Mouse (Mus musculus) midbrain, postnatal 0 days (tissue): ENCODE data around the gene Armh1. TPM values are rescaled to one million over a fixed set of nuclear protein-coding genes. Genes with fewer than 3 reads are reported as not detected.

Experiments used
- ATAC-seq: fragments of 200-750 bp; cut with Nextera tagmentation; 2 replicates; pipeline ENCODE4 v1.8.0; 2017; ENCODE audit warnings: moderate number of reproducible peaks, mild to moderate bottlenecking, moderate TSS enrichment, moderate library complexity; ENCODE audit not compliant: low FRiP score
- DNase-seq: peaks from one replicate; pipeline ENCODE4 v3.0.0-alpha.2; 2015; ENCODE audit warnings: low spot score
- H3K27ac ChIP-seq: fragments of 300-500 bp; sonication (generic); 2 replicates; pipeline ENCODE4 v1.5.1; 2014; ENCODE audit warnings: low read depth, mild to moderate bottlenecking, low read length, mixed read lengths
- H3K27me3 ChIP-seq: fragments of 300-500 bp; sonication (generic); 2 replicates; pipeline ENCODE4 v1.6.1; 2014; ENCODE audit warnings: low read length, control low read depth, mixed read lengths; ENCODE audit not compliant: insufficient read depth
- H3K36me3 ChIP-seq: fragments of 300-500 bp; sonication (generic); 2 replicates; pipeline ENCODE4 v1.6.1; 2014; ENCODE audit warnings: low read length, control low read depth, mixed read lengths; ENCODE audit not compliant: insufficient read depth
- H3K4me1 ChIP-seq: fragments of 300-500 bp; sonication (generic); 2 replicates; pipeline ENCODE4 v1.6.1; 2014; ENCODE audit warnings: mild to moderate bottlenecking, control low read depth, antibody characterized with exemption, low read length, mixed read lengths; ENCODE audit not compliant: insufficient read depth
- H3K4me2 ChIP-seq: fragments of 300-500 bp; sonication (generic); 2 replicates; pipeline ENCODE4 v1.6.1; 2014; ENCODE audit warnings: low read depth, mild to moderate bottlenecking, low read length, mixed read lengths; ENCODE audit not compliant: poor library complexity, severe bottlenecking
- H3K4me3 ChIP-seq: fragments of 300-500 bp; sonication (generic); 2 replicates; pipeline ENCODE4 v1.5.1; 2014; ENCODE audit warnings: low read depth, mild to moderate bottlenecking, low read length, moderate library complexity
- H3K9ac ChIP-seq: fragments of 300-500 bp; sonication (generic); replicated peaks from 2 replicates; pipeline ENCODE4 v1.6.1; 2014; ENCODE audit warnings: mild to moderate bottlenecking, low read length, moderate library complexity, mixed read lengths; ENCODE audit not compliant: poor library complexity, severe bottlenecking
- H3K9me3 ChIP-seq: fragments of 300-500 bp; sonication (generic); 2 replicates; pipeline ENCODE4 v1.6.1; 2016; ENCODE audit warnings: low read length, control low read depth
- CTCF ChIP-seq: IDR thresholded peaks from 2 replicates; pipeline ENCODE4 v1.5.1; 2016; ENCODE audit warnings: antibody characterized with exemption, mild to moderate bottlenecking
- WGBS: fragments of 180-500 bp; shearing (Covaris S2); extraction: QIAGEN DNeasy Blood & Tissue Kit; methylation state at CpG from one replicate; pipeline ENCODE4 v1.1.7; 2014; 5-methylcytosine and 5-hydroxymethylcytosine counted together
- polyA plus RNA-seq: library from polyadenylated mRNA; unstranded; fragments of >200 nt; fragmentation: Nextera tagmentation; extraction: Ambion mirVana; gene quantifications from 2 replicates; pipeline ENCODE4 v1.2.1, GENCODE M21; 2015
- total RNA-seq: library from RNA; depleted of rRNA; stranded (reverse); fragments of >200 nt; gene quantifications from 2 replicates; pipeline ENCODE4 v1.2.3, GENCODE M21; 2014

Gene Armh1
- total and polyA plus RNA-seq, 2 experiments from 2014 or later: 1.8 to 2.5 TPM

- Histone ChIP-seq H3K4me2 (no peak overlapping the region), H3K27ac (no peak overlapping the region), H3K4me3 (no peak overlapping the region), H3K36me3 (no peaks in the 10 kb centered on the region), H3K9ac (no peak overlapping the region), H3K27me3 (no peaks in the 10 kb centered on the region), H3K4me1 (no peaks in the 10 kb centered on the region), H3K9me3 (no peaks in the 10 kb centered on the region)
- ATAC-seq: peak; percentile 76; the same call in 1 of the 2 replicates
- peak; percentile 78 for TF ChIP-seq CTCF
- peak; percentile 85 for DNase-seq
- WGBS: 3% methylated on average over 20 of the region's 20 CpGs
Observed at GRCm38 (mm10) chr4:117210147-117211074, 41.5 kb downstream of the Armh1 start.

- H3K4me1 ChIP-seq: no peaks in the 10 kb centered on the region
- H3K9me3 ChIP-seq: no peaks in the 10 kb centered on the region
- H3K36me3 ChIP-seq: no peaks in the 10 kb centered on the region
- H3K27ac ChIP-seq: no peak overlapping the region
- TF ChIP-seq CTCF: no peak
- DNase-seq (no peak), ATAC-seq (no peak)
- no peak overlapping the region for H3K9ac ChIP-seq
- H3K4me2 ChIP-seq: no peak overlapping the region
- no peaks in the 10 kb centered on the region for H3K27me3 ChIP-seq
- H3K4me3 ChIP-seq: no peak overlapping the region
- WGBS: 78% methylated on average over 6 of the region's 6 CpGs
Observed at GRCm38 (mm10) chr4:117209592-117209991, 42.3 kb downstream of the Armh1 start.

- Histone ChIP-seq H3K27me3 (no peaks in the 10 kb centered on the region), H3K36me3 (no peaks in the 10 kb centered on the region), H3K4me1 (no peaks in the 10 kb centered on the region), H3K4me2 (no peak overlapping the region), H3K27ac (peak overlapping the region; percentile 43; the same call in 1 of the 2 replicates), H3K4me3 (no peak overlapping the region), H3K9ac (no peak overlapping the region), H3K9me3 (no peaks in the 10 kb centered on the region)
- TF ChIP-seq CTCF: no peak
- WGBS: 69% methylated on average over 4 of the region's 4 CpGs
- DNase-seq (no peak), ATAC-seq (no peak)
Observed at GRCm38 (mm10) chr4:117202992-117203354, 49.0 kb downstream of the Armh1 start.

DNA sequence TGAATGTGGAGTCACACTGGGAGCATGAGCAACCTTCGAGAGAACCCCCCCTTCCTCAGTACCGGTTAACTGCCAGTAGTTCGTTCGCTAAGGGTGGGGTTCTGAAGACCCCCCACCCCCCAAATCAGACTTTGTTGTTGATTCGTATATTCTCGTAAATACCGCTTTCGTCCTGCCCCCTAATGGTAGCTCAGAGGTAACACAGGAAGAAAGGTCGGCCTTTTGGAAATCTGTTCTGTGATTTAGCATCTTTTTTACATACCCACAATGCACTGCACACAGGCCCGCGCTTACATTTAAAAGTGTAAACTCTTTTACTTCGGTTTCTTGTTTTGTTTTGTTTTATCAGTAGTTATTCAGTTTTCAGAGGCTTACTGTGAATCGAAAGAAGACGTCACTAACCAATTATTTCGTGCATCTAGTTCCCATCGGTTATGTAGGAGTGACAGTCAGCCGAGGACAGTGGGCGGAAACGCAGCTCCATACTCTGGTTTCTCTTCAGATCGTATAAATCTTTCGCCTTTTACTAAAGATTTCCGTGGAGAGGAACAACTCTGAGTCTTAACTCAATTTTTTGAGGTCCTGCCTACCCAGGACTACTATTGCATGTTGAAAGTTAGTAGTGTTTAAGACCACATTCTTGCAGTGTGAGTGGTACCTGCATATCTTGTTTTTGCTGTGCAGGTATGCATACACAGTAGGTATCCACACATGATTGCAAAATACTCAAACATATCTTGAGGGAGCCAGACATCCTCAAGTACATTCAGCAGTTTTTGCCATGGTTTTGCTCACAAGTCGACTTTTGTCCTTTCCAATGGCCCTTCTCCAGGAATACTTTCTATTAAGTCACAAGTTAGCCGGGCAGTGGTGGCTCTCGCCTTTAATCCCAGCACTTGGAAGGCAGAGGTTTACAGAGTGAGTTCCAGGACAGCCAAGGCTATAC is 49.6 kb downstream of the Armh1 start:
- H3K36me3 ChIP-seq: no peaks in the 10 kb centered on the region
- peak overlapping the region; percentile 26 for H3K4me3 ChIP-seq
- peak overlapping the region; percentile 43; the same call in 1 of the 2 replicates for H3K27ac ChIP-seq
- under 1% methylated on average over 25 of the region's 25 CpGs for WGBS
- ATAC-seq (peak; percentile 85), DNase-seq (peak; percentile 84)
- H3K9me3 ChIP-seq: no peaks in the 10 kb centered on the region
- peak overlapping the region; percentile 45 for H3K4me2 ChIP-seq
- H3K9ac ChIP-seq: peak overlapping the region; percentile 52
- peak; percentile 80 for TF ChIP-seq CTCF
- H3K4me1 ChIP-seq: no peaks in the 10 kb centered on the region
- no peaks in the 10 kb centered on the region for H3K27me3 ChIP-seq

DNA sequence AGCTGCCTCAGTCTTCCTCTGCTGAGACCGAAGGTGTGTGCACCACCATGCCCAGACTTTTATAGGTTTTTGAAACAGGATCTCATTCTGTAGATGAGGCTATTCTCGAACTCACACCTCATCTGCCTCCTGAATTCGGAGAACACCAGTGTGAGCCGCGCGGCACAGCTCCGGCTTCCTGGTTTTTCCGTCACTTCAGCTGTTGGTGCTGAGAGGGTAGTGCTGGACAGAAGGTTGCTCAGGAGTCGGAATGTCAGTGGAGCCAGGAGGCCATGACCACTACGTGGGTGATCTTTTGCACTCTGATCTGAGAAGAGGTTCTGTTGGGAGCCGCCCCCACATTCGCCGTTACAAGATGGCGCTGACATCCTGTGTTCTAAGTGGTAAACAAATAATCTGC is 60.1 kb downstream of the Armh1 start:
- H3K36me3 ChIP-seq: no peaks in the 10 kb centered on the region
- H3K27me3 ChIP-seq: no peaks in the 10 kb centered on the region
- H3K27ac ChIP-seq: no peak overlapping the region
- no peak overlapping the region for H3K4me3 ChIP-seq
- no peak for TF ChIP-seq CTCF
- H3K4me2 ChIP-seq: no peak overlapping the region
- no peaks in the 10 kb centered on the region for H3K4me1 ChIP-seq
- no peaks in the 10 kb centered on the region for H3K9me3 ChIP-seq
- H3K9ac ChIP-seq: no peak overlapping the region
- WGBS: 95% methylated on average over 14 of the region's 14 CpGs
- no peak for DNase-seq
- ATAC-seq: no peak
